Mouse (Mus musculus) ES-Bruce4 (cell line): ENCODE measurements around the gene Dazl.

ENCODE experiments used
- CTCF ChIP-seq: IDR thresholded peaks from one replicate; pipeline ENCODE4 v1.8.1; 2011; ENCODE audit warnings: low read depth, low read length
- EP300 ChIP-seq: IDR thresholded peaks from 2 replicates; pipeline ENCODE4 v1.6.1; 2011; ENCODE audit warnings: low read depth, low read length; ENCODE audit not compliant: insufficient read depth
- POLR2A ChIP-seq: IDR thresholded peaks from one replicate; pipeline ENCODE4 v1.8.1; 2011; ENCODE audit warnings: low read length; ENCODE audit not compliant: insufficient read depth

DNA sequence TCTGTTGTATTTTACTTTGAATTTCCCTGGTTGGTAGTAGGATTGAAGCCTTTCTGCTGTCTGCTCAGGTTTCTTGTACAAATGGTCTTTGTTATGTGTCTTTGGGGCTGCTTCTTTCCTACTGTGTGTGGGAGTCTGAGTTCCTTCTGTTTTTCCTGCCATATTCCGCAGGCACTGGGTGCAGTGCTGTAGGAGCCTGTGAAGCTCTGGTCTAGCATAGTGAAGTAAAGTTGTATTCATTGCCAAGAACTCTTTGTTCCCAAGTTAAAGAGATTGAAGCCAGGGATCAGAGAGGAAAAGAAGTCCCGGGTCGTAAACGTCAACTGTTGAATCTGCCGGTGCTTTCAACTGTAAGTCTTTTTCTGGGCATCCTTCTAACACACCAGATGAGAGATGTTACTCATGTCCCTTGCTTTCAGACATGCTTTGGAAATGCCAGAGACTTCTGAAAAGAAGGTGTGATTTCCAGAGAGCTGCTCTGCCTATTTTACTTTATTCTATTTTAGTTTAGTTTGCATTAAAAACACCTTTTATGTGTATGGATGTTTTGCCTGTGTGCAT is 16.2 kb upstream of the Dazl start:
- TF ChIP-seq CTCF (no peak), EP300 (no peak), POLR2A (no peak)
